Mouse (Mus musculus) forebrain, embryonic 12.5 days (tissue): ENCODE results near the gene Stac3. TPM values are rescaled to one million over a fixed set of nuclear protein-coding genes. Genes with fewer than 3 reads are reported as not detected.

Experiments
- ATAC-seq: fragments of 200-750 bp; cut with Nextera tagmentation; 2 replicates; pipeline ENCODE4 v1.8.0; 2017; ENCODE audit warnings: moderate TSS enrichment; ENCODE audit not compliant: low FRiP score
- H3K27ac ChIP-seq: fragments of 300-500 bp; sonication (generic); 2 replicates; pipeline ENCODE4 v1.5.1; 2016; ENCODE audit warnings: mild to moderate bottlenecking
- H3K27me3 ChIP-seq: fragments of 300-500 bp; sonication (generic); 2 replicates; pipeline ENCODE4 v1.6.1; 2016; ENCODE audit warnings: mild to moderate bottlenecking
- H3K36me3 ChIP-seq: fragments of 300-500 bp; sonication (generic); replicated peaks from 2 replicates; pipeline ENCODE4 v1.6.1; 2016; ENCODE audit warnings: mild to moderate bottlenecking
- H3K4me1 ChIP-seq: fragments of 300-500 bp; sonication (generic); 2 replicates; pipeline ENCODE4 v1.6.1; 2016
- H3K4me2 ChIP-seq: fragments of 300-500 bp; sonication (generic); 2 replicates; pipeline ENCODE4 v1.6.1; 2016; ENCODE audit warnings: mild to moderate bottlenecking, moderate library complexity
- H3K4me3 ChIP-seq: fragments of 300-500 bp; sonication (generic); replicated peaks from 2 replicates; pipeline ENCODE4 v1.5.1; 2016; ENCODE audit warnings: mild to moderate bottlenecking
- H3K9ac ChIP-seq: fragments of 300-500 bp; sonication (generic); 2 replicates; pipeline ENCODE4 v1.6.1; 2016; ENCODE audit warnings: mild to moderate bottlenecking
- H3K9me3 ChIP-seq: fragments of 300-500 bp; sonication (generic); 2 replicates; pipeline ENCODE4 v1.6.1; 2016
- WGBS: fragments of 180-500 bp; shearing (Covaris S2); methylation state at CpG from one replicate; pipeline ENCODE4 v1.1.7; 2016; 5-methylcytosine and 5-hydroxymethylcytosine counted together
- polyA plus RNA-seq: library from polyadenylated mRNA; unstranded; fragments of >200 nt; fragmentation: Nextera tagmentation; extraction: Ambion mirVana; gene quantifications from 2 replicates; pipeline ENCODE4 v1.2.1, GENCODE M21; 2016

Gene Stac3
- polyA plus RNA-seq, 1 experiment from 2014 or later = 1.8 TPM

GRCm38 (mm10) chr10:127519903-127520713, 18.6 kb downstream of the Stac3 start:
- ATAC-seq = no peak
- no peaks in the 10 kb centered on the region for H3K9me3 ChIP-seq
- H3K4me1 ChIP-seq = peaks cover 56% of the 10 kb centered on the region
- no peak overlapping the region for H3K4me3 ChIP-seq
- H3K4me2 ChIP-seq = no peak overlapping the region
- no peak overlapping the region for H3K9ac ChIP-seq
- peaks cover 36% of the 10 kb centered on the region for H3K36me3 ChIP-seq
- H3K27me3 ChIP-seq = peaks cover 57% of the 10 kb centered on the region
- WGBS = 94% methylated on average over 37 of the region's 37 CpGs
- H3K27ac ChIP-seq = no peak overlapping the region

GRCm38 (mm10) chr10:127520714-127521357, 19.4 kb downstream of the Stac3 start:
- peaks cover 56% of the 10 kb centered on the region for H3K4me1 ChIP-seq
- 88% methylated on average over 20 of the region's 20 CpGs for WGBS
- ATAC-seq = no peak
- peaks cover 57% of the 10 kb centered on the region for H3K27me3 ChIP-seq
- no peak overlapping the region for H3K27ac ChIP-seq
- H3K4me3 ChIP-seq = no peak overlapping the region
- H3K9me3 ChIP-seq = no peaks in the 10 kb centered on the region
- H3K36me3 ChIP-seq = peaks cover 36% of the 10 kb centered on the region
- H3K9ac ChIP-seq = peak overlapping the region; percentile 65; the same call in 1 of the 2 replicates
- peak overlapping the region; percentile 82 for H3K4me2 ChIP-seq

GRCm38 (mm10) chr10:127521611-127522080, 20.2 kb downstream of the Stac3 start:
- H3K9me3 ChIP-seq = no peaks in the 10 kb centered on the region
- H3K9ac ChIP-seq = peak overlapping the region; percentile 65
- H3K36me3 ChIP-seq = peaks cover 36% of the 10 kb centered on the region
- 14% methylated on average over 12 of the region's 12 CpGs for WGBS
- peak; percentile 6; the same call in 1 of the 2 replicates for ATAC-seq
- H3K4me3 ChIP-seq = peak overlapping the region; percentile 48
- peak overlapping the region; percentile 82 for H3K4me2 ChIP-seq
- peaks cover 56% of the 10 kb centered on the region for H3K4me1 ChIP-seq
- no peak overlapping the region for H3K27ac ChIP-seq
- H3K27me3 ChIP-seq = peaks cover 58% of the 10 kb centered on the region

- peaks cover 36% of the 10 kb centered on the region for H3K36me3 ChIP-seq
- H3K27ac ChIP-seq = no peak within 1 kb of the TSS
- H3K4me1 ChIP-seq = peaks cover 56% of the 10 kb centered on the region
- H3K9me3 ChIP-seq = no peaks in the 10 kb centered on the region
- peak within 1 kb of the TSS; percentile 65 for H3K9ac ChIP-seq
- peak; percentile 68 for ATAC-seq
- H3K4me2 ChIP-seq = peak within 1 kb of the TSS; percentile 82
- WGBS = 0% methylated on average over 21 of the region's 21 CpGs
- H3K27me3 ChIP-seq = peaks cover 59% of the 10 kb centered on the region
- H3K4me3 ChIP-seq = peak within 1 kb of the TSS; percentile 48
Observed at GRCm38 (mm10) chr10:127522088-127522581, 20.6 kb downstream of the Stac3 start, which contains the start of gene Shmt2. Gene Shmt2, minus strand, starts transcription at chr10:127522444.

GRCm38 (mm10) chr10:127524646-127525255, 23.3 kb downstream of the Stac3 start:
- peaks cover 70% of the 10 kb centered on the region for H3K27me3 ChIP-seq
- H3K4me2 ChIP-seq = peak overlapping the region; percentile 34
- H3K4me1 ChIP-seq = peaks cover 75% of the 10 kb centered on the region
- no peak overlapping the region for H3K9ac ChIP-seq
- H3K4me3 ChIP-seq = no peak overlapping the region; the same call in 1 of the 2 replicates
- H3K36me3 ChIP-seq = peaks cover 12% of the 10 kb centered on the region
- WGBS = 1% methylated on average over 23 of the region's 23 CpGs
- peak; percentile 22 for ATAC-seq
- H3K9me3 ChIP-seq = no peaks in the 10 kb centered on the region
- peak overlapping the region; percentile 68 for H3K27ac ChIP-seq

- Histone ChIP-seq H3K27me3 (peaks cover 83% of the 10 kb centered on the region), H3K4me3 (peak overlapping the region; percentile 27), H3K4me1 (peaks cover 80% of the 10 kb centered on the region), H3K36me3 (no peaks in the 10 kb centered on the region), H3K9me3 (no peaks in the 10 kb centered on the region), H3K27ac (peak overlapping the region; percentile 76), H3K4me2 (peak overlapping the region; percentile 66), H3K9ac (0 out of 2 replicates have a peak overlapping the region, but pooled peaks have one; percentile 33)
- no peak for ATAC-seq
- WGBS = 2% methylated on average over 26 of the region's 26 CpGs
Observed at GRCm38 (mm10) chr10:127526048-127526447, 24.6 kb downstream of the Stac3 start.

- Histone ChIP-seq H3K9me3 (no peaks in the 10 kb centered on the region), H3K9ac (peak overlapping the region; percentile 33; the same call in 1 of the 2 replicates), H3K4me2 (peak overlapping the region; percentile 66), H3K27me3 (peaks cover 89% of the 10 kb centered on the region), H3K4me3 (peak overlapping the region; percentile 27), H3K27ac (peak overlapping the region; percentile 76), H3K36me3 (no peaks in the 10 kb centered on the region), H3K4me1 (peaks cover 80% of the 10 kb centered on the region)
- ATAC-seq = no peak
- WGBS = under 1% methylated on average over 26 of the region's 26 CpGs
Observed at GRCm38 (mm10) chr10:127526681-127527080, 25.2 kb downstream of the Stac3 start.

GRCm38 (mm10) chr10:127527481-127527880, 26.0 kb downstream of the Stac3 start:
- H3K27me3 ChIP-seq = peaks cover 97% of the 10 kb centered on the region
- peak; percentile 16; the same call in 1 of the 2 replicates for ATAC-seq
- peak overlapping the region; percentile 66 for H3K4me2 ChIP-seq
- H3K4me1 ChIP-seq = peaks cover 83% of the 10 kb centered on the region
- H3K27ac ChIP-seq = peak overlapping the region; percentile 76
- no peaks in the 10 kb centered on the region for H3K9me3 ChIP-seq
- 3% methylated on average over 17 of the region's 17 CpGs for whole genome bisulfite sequencing
- peak overlapping the region; percentile 30 for H3K9ac ChIP-seq
- H3K4me3 ChIP-seq = peak overlapping the region; percentile 27; the same call in 1 of the 2 replicates
- no peaks in the 10 kb centered on the region for H3K36me3 ChIP-seq

- H3K4me2 ChIP-seq = peak overlapping the region; percentile 66
- peaks cover 100% of the 10 kb centered on the region for H3K27me3 ChIP-seq
- peaks cover 96% of the 10 kb centered on the region for H3K4me1 ChIP-seq
- H3K36me3 ChIP-seq = no peaks in the 10 kb centered on the region
- no peaks in the 10 kb centered on the region for H3K9me3 ChIP-seq
- under 1% methylated on average over 21 of the region's 25 CpGs for WGBS
- peak overlapping the region; percentile 70 for H3K27ac ChIP-seq
- peak overlapping the region; percentile 33; the same call in 1 of the 2 replicates for H3K9ac ChIP-seq
- H3K4me3 ChIP-seq = peak overlapping the region; percentile 46
- ATAC-seq = peak; percentile 19; the same call in 1 of the 2 replicates
Observed at GRCm38 (mm10) chr10:127530945-127531344, 29.5 kb downstream of the Stac3 start.

- Histone ChIP-seq H3K27me3 (peaks cover 100% of the 10 kb centered on the region), H3K27ac (peak overlapping the region; percentile 70), H3K9ac (no peak overlapping the region), H3K36me3 (no peaks in the 10 kb centered on the region), H3K9me3 (no peaks in the 10 kb centered on the region), H3K4me2 (peak overlapping the region; percentile 66), H3K4me3 (peak overlapping the region; percentile 46), H3K4me1 (peaks cover 96% of the 10 kb centered on the region)
- 1% methylated on average over 4 of the region's 4 CpGs for WGBS
- ATAC-seq = peak; percentile 15; the same call in 1 of the 2 replicates
Observed at GRCm38 (mm10) chr10:127531548-127531947, 30.1 kb downstream of the Stac3 start.

GRCm38 (mm10) chr10:127534036-127534928, 32.8 kb downstream of the Stac3 start, which contains the start of gene Nxph4:
Gene Nxph4, minus strand, starts transcription at chr10:127534559.
- peak within 1 kb of the TSS; percentile 66 for H3K4me2 ChIP-seq
- no peaks in the 10 kb centered on the region for H3K9me3 ChIP-seq
- peaks cover 8% of the 10 kb centered on the region for H3K36me3 ChIP-seq
- under 1% methylated on average over 70 of the region's 78 CpGs for WGBS
- peak within 1 kb of the TSS; percentile 54 for H3K9ac ChIP-seq
- peak within 1 kb of the TSS; percentile 46 for H3K4me3 ChIP-seq
- H3K27me3 ChIP-seq = peaks cover 83% of the 10 kb centered on the region
- peaks cover 81% of the 10 kb centered on the region for H3K4me1 ChIP-seq
- no peak for ATAC-seq
- H3K27ac ChIP-seq = peak within 1 kb of the TSS; percentile 70
